Mouse (Mus musculus) left cerebral cortex, postnatal 36 days (tissue): Measurements from ENCODE around the gene Prkaa2. TPM values are rescaled to one million over a fixed set of nuclear protein-coding genes. Genes with fewer than 3 reads are reported as not detected.

Experiments
- DNase-seq, 2 experiments: peaks; one replicate each; pipeline ENCODE4 v3.0.0; 2021 to 2022; ENCODE audit warnings: low spot score in 2 of 2, mixed read lengths in 1 of 2
- intact Hi-C: fragments of 180-260 bp; cut with DNase I; formaldehyde crosslinking; loops from one replicate; pipeline ENCODE4 v1.15.1; 2025
- total RNA-seq, 2 experiments: library from RNA; stranded (reverse); gene quantifications; 2 replicates each; pipeline ENCODE4 v1.2.3; 2021

The Prkaa2 gene
- total RNA-seq, 2 experiments from 2014 or later = 33.3 to 33.4 TPM

- intact Hi-C loops = no loop called here
- DNase-seq = no peak
These were observed 123.6 kb downstream of the Prkaa2 start for GRCm38 (mm10) chr4:104985960-104986632.

Other genes starting within 250 kb of the Prkaa2 start
- not detected for gene C8a, start 233.5 kb downstream of the Prkaa2 start, total RNA-seq
- 1 to 10 TPM; 1.3 to 1.9 TPM for gene Fyb2, start 196.4 kb downstream of the Prkaa2 start, total RNA-seq
- gene Plpp3, start 47.5 kb upstream of the Prkaa2 start, total RNA-seq = 100 to 1,000 TPM; 153 to 173 TPM